Mouse (Mus musculus): ENCODE measurements around the gene Nup155.

The Nup155 gene

DNA sequence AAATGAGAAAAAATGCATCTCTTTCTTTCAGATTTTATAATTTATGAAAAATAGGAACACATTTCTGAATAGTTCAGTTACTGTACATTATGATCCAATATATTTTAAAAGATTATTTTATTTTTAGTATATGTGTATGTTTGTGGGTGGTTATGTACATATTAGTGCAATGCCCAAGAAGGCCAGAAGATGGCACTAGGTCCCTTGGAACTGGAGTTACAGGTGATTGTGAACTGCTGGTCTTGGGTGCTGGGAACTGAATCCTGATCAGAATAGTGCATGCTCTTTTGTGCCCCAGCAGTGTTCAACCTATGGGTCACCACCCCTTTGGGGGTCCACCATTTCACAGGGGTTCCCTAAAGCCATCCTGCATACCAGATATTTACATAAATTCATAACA lies 91.2 kb downstream of the Nup155 start:
- DNase-seq: no peak

DNA sequence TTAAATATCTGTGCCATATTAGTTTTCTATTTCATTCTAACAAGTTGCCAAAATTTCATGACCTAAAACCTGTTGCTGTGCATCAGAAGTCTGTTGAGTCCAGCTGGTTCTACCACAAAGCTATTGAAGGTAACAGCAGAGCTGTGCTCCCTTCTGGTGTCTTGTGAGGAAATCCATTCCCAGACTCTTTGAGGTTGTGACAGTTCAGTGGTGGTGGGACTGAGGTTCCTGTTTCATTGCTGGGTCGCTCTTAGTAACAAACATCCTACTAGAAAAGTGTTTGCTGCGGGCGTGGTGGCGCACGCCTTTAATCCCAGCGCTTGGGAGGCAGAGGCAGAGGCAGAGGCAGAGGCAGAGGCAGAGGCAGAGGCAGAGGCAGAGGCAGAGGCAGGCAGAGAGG lies 99.3 kb downstream of the Nup155 start:
- no peak for DNase-seq
